Mouse (Mus musculus) stomach, embryonic 14.5 days (tissue): ENCODE measurements around the gene Cops3. TPM values are rescaled to one million over a fixed set of nuclear protein-coding genes. Genes with fewer than 3 reads are reported as not detected.
A peak's percentile ranks its signal among the peaks of the same experiment; 100 is the strongest.

ENCODE experiments used
- ATAC-seq: fragments of 200-750 bp; cut with Nextera tagmentation; 2 replicates; pipeline ENCODE4 v1.8.0; 2017; ENCODE audit warnings: low read depth, moderate TSS enrichment; ENCODE audit not compliant: insufficient number of reproducible peaks, insufficient read depth, low FRiP score
- H3K27ac ChIP-seq: fragments of 300-500 bp; sonication (generic); 2 replicates; pipeline ENCODE4 v1.5.1; 2014; ENCODE audit warnings: mild to moderate bottlenecking, low read length, moderate library complexity, mixed read lengths
- H3K27me3 ChIP-seq: fragments of 300-500 bp; sonication (generic); 2 replicates; pipeline ENCODE4 v1.6.1; 2014; ENCODE audit warnings: low read length, control low read depth, mixed read lengths; ENCODE audit not compliant: control insufficient read depth, insufficient read depth
- H3K36me3 ChIP-seq: fragments of 300-500 bp; sonication (generic); 2 replicates; pipeline ENCODE4 v1.6.1; 2014; ENCODE audit warnings: mild to moderate bottlenecking, control low read depth, low read length, moderate library complexity, mixed read lengths; ENCODE audit not compliant: control insufficient read depth, insufficient read depth
- H3K4me1 ChIP-seq: fragments of 300-500 bp; sonication (generic); 2 replicates; pipeline ENCODE4 v1.6.1; 2014; ENCODE audit warnings: low read length, control low read depth, mixed read lengths; ENCODE audit not compliant: control insufficient read depth, insufficient read depth
- H3K4me2 ChIP-seq: fragments of 300-500 bp; sonication (generic); replicated peaks from 2 replicates; pipeline ENCODE4 v1.6.1; 2014; ENCODE audit warnings: low read depth, low read length, control low read depth
- H3K4me3 ChIP-seq: fragments of 300-500 bp; sonication (generic); 2 replicates; pipeline ENCODE4 v1.5.1; 2014; ENCODE audit warnings: low read depth, low read length, control low read depth
- H3K9ac ChIP-seq: fragments of 300-500 bp; sonication (generic); replicated peaks from 2 replicates; pipeline ENCODE4 v1.6.1; 2014; ENCODE audit warnings: low read depth, mild to moderate bottlenecking, control low read depth, low read length, moderate library complexity, mixed read lengths
- H3K9me3 ChIP-seq: fragments of 300-500 bp; sonication (generic); 2 replicates; pipeline ENCODE4 v1.6.1; 2016; ENCODE audit warnings: low read depth, low read length, control low read depth; ENCODE audit not compliant: control insufficient read depth
- WGBS: fragments of 180-500 bp; shearing (Covaris S2); extraction: QIAGEN DNeasy Blood & Tissue Kit; methylation state at CpG from one replicate; pipeline ENCODE4 v1.1.7; 2014; 5-methylcytosine and 5-hydroxymethylcytosine counted together
- polyA plus RNA-seq: library from polyadenylated mRNA; unstranded; fragments of >200 nt; fragmentation: Nextera tagmentation; extraction: Ambion mirVana; gene quantifications from 2 replicates; pipeline ENCODE4 v1.2.1, GENCODE M21; 2014

Cops3 gene
- polyA plus RNA-seq = 206 and 221 TPM in 2 replicates

GRCm38 (mm10) chr11:59839459-59840126, at the start of gene Cops3:
Cops3 (minus strand) TSS chr11:59839838.
- peak within 1 kb of the TSS; percentile 92 for H3K9ac ChIP-seq
- H3K4me3 ChIP-seq = peak within 1 kb of the TSS; percentile 97
- H3K27me3 ChIP-seq = no peaks in the 10 kb centered on the region
- H3K4me1 ChIP-seq = peaks cover 14% of the 10 kb centered on the region
- ATAC-seq = peak; percentile 96
- H3K4me2 ChIP-seq = peak within 1 kb of the TSS; percentile 62
- no peaks in the 10 kb centered on the region for H3K9me3 ChIP-seq
- peaks cover 20% of the 10 kb centered on the region for H3K36me3 ChIP-seq
- H3K27ac ChIP-seq = peak within 1 kb of the TSS; percentile 98
- 1% methylated on average over 43 of the region's 43 CpGs for WGBS

DNA sequence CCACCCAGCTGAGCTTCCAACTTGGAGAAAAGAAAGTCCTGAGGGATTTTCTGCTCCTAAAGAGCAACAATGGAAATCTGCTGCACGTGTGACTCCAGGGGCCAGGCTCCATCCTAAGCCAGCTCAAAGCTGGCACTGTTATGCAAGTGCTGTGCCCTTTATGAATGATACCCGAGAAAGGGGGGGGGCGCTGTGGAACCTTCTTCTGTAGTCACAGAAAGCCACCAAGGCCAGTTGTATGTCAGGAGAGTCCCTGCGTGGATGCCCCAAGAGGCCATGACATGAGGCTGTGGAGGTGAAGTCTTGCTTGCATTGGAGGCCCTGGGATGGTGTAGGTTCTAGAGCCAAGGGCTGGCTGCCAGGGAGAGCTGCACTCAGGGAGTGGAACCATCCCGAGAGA, 48.5 kb upstream of the Cops3 start:
- H3K27ac ChIP-seq = no peak overlapping the region
- no peak overlapping the region for H3K4me2 ChIP-seq
- H3K36me3 ChIP-seq = no peaks in the 10 kb centered on the region
- no peaks in the 10 kb centered on the region for H3K9me3 ChIP-seq
- H3K4me1 ChIP-seq = no peaks in the 10 kb centered on the region
- no peak overlapping the region for H3K4me3 ChIP-seq
- no peak overlapping the region for H3K9ac ChIP-seq
- H3K27me3 ChIP-seq = no peaks in the 10 kb centered on the region
- no peak for ATAC-seq
- 77% methylated on average over 5 of the region's 5 CpGs for WGBS

DNA sequence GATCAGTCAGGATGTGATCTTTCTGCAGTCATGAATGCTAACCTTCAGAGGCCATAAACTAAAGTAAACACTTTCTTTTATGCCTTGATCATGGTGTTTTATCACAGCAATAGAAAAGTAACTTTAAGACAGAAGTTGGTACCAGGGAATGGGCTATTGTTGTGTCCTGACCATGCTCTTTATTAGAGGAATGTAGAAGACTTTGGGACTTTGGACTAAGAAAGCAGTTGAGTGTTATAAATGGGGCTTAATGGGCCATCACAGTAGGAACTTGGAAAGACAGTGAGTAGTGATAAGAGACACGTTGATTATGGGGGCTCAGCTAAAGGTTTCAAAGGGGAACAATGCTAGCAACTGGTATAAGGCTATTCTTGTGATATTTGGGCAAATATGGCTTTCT, 47.3 kb upstream of the Cops3 start:
- ATAC-seq = no peak
- no peak overlapping the region for H3K27ac ChIP-seq
- H3K36me3 ChIP-seq = no peaks in the 10 kb centered on the region
- H3K27me3 ChIP-seq = no peaks in the 10 kb centered on the region
- no peak overlapping the region for H3K4me2 ChIP-seq
- H3K9ac ChIP-seq = no peak overlapping the region
- H3K9me3 ChIP-seq = no peaks in the 10 kb centered on the region
- H3K4me1 ChIP-seq = no peaks in the 10 kb centered on the region
- WGBS = 72% methylated on average over 1 of the region's 1 CpGs
- H3K4me3 ChIP-seq = no peak overlapping the region

DNA sequence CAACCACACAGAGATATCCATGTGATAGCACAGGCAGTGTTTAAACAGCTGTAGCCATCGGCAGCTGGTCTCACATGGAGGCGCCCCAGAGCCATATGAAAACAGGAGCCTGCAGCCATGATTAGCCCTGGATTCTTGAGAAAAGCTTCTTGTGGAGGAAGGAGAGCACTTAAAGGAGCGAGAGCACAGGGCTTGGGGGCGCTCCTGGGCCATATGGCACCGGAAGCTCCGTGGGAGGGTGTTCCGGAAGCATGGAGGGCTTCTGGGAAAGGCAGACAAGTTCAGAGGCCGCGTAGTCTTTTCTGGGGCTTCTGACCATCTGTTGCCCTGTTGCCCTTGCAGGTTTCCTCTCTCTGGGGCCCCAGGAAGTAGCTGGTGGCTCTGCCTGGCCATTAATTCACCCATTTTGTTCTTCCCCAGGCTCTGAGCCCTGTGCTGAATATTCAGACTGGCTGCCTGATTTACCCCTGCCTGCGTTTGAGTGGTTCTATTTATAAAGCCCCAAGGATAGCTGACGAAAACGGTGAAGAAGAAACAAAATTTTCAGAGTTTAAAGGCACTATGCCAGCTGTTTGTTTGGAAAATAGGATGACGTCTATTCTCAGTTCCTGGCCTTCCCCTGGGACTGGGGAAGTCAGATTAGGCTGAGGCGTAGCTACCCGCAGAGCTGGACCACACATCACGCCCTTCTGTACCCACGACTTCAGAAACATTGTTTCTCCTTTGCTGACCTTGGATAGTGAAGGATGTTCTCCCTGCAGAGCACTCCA, 45.8 kb upstream of the Cops3 start:
- H3K9me3 ChIP-seq = no peaks in the 10 kb centered on the region
- no peak overlapping the region for H3K9ac ChIP-seq
- no peak overlapping the region for H3K4me2 ChIP-seq
- H3K36me3 ChIP-seq = no peaks in the 10 kb centered on the region
- 0 out of 2 replicates have a peak, but pooled peaks cover under 1% of the 10 kb centered on the region for H3K4me1 ChIP-seq
- 52% methylated on average over 17 of the region's 17 CpGs for WGBS
- no peak overlapping the region for H3K4me3 ChIP-seq
- H3K27ac ChIP-seq = peak overlapping the region; percentile 16; the same call in 1 of the 2 replicates
- no peak for ATAC-seq
- no peaks in the 10 kb centered on the region for H3K27me3 ChIP-seq

DNA sequence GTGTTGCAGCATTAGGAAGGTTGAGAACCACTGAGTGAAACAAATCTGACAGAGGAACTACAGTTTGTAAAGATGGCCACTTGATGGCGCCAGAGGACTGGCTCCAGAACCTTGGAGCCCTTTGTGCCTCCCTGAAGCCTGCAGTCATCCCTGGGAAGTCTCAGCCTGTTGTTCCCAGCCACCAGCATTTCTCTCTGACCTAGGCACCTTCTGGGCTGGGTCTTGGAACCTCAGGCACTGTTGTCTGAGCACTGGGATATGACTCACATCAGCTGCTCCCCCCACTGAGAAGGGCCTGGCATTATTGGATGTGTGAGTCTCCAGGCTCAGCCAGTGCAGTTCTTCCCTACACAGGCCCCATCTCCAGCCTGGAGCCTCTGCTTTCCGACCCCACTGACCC, 40.4 kb upstream of the Cops3 start:
- H3K4me2 ChIP-seq = no peak overlapping the region
- peak; percentile 65; the same call in 1 of the 2 replicates for ATAC-seq
- 23% methylated on average over 2 of the region's 2 CpGs for WGBS
- H3K9ac ChIP-seq = no peak overlapping the region
- H3K27ac ChIP-seq = no peak overlapping the region
- H3K9me3 ChIP-seq = no peaks in the 10 kb centered on the region
- 0 out of 2 replicates have a peak, but pooled peaks cover 4% of the 10 kb centered on the region for H3K4me1 ChIP-seq
- peaks cover 9% of the 10 kb centered on the region for H3K36me3 ChIP-seq
- H3K4me3 ChIP-seq = no peak overlapping the region
- no peaks in the 10 kb centered on the region for H3K27me3 ChIP-seq

GRCm38 (mm10) chr11:59872124-59872523, 32.5 kb upstream of the Cops3 start:
- Histone ChIP-seq H3K27me3 (no peaks in the 10 kb centered on the region), H3K9me3 (no peaks in the 10 kb centered on the region), H3K4me3 (no peak overlapping the region), H3K4me1 (no peaks in the 10 kb centered on the region), H3K9ac (no peak overlapping the region), H3K4me2 (no peak overlapping the region), H3K36me3 (peaks cover 17% of the 10 kb centered on the region), H3K27ac (no peak overlapping the region)
- no peak for ATAC-seq
- 82% methylated on average over 8 of the region's 8 CpGs for WGBS

GRCm38 (mm10) chr11:59864316-59864715, 24.7 kb upstream of the Cops3 start:
- H3K36me3 ChIP-seq = no peaks in the 10 kb centered on the region
- no peak overlapping the region for H3K27ac ChIP-seq
- ATAC-seq = no peak
- H3K4me3 ChIP-seq = no peak overlapping the region
- H3K4me1 ChIP-seq = no peaks in the 10 kb centered on the region
- H3K27me3 ChIP-seq = no peaks in the 10 kb centered on the region
- H3K4me2 ChIP-seq = no peak overlapping the region
- no peak overlapping the region for H3K9ac ChIP-seq
- WGBS = 82% methylated on average over 6 of the region's 6 CpGs
- no peaks in the 10 kb centered on the region for H3K9me3 ChIP-seq

DNA sequence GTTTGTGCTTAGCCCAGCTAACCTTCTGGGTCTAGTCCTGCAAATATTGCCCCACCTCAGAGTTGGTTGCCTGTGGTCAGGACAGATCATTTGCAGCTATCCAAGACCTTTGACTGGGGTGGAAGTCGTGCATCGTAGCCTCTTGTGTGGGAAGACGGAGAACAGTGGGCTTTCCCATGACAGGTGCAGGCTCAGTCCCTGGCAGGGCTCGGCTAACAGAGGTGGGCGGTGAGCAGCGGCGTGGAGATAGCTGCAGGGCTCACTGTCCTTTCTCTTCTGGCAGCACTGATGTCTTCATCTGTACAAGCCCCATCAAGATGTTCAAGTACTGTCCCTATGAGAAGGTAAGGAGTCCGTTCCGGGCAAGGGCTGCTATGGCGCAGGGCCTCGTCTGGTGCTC, 20.8 kb upstream of the Cops3 start:
- no peak overlapping the region for H3K9ac ChIP-seq
- H3K27ac ChIP-seq = no peak overlapping the region
- no peaks in the 10 kb centered on the region for H3K4me1 ChIP-seq
- no peaks in the 10 kb centered on the region for H3K27me3 ChIP-seq
- H3K9me3 ChIP-seq = no peaks in the 10 kb centered on the region
- no peaks in the 10 kb centered on the region for H3K36me3 ChIP-seq
- WGBS = 84% methylated on average over 11 of the region's 11 CpGs
- H3K4me2 ChIP-seq = no peak overlapping the region
- ATAC-seq = no peak
- H3K4me3 ChIP-seq = no peak overlapping the region
